Comparison of ENCODE assay signal across 15 mouse cellular contexts in genomic region chr9:46956286-46956685, GRCm38 (mm10). TPM values are rescaled to one million over a fixed set of nuclear protein-coding genes. Genes with fewer than 3 reads are reported as not detected.
A peak's percentile ranks its signal among the peaks of the same experiment; 100 is the strongest.
DNase-seq lines count a peak whose midpoint lies in the region; ATAC-seq and TF ChIP-seq lines count a peak whose summit lies in the region.
"Had no signal": no experiment of that assay in that cellular context is flagged by ENCODE, and none has a peak within 500 bp of the region (broad histone marks: within the 10 kb centered on the region; RNA-seq: fewer than 3 reads in every experiment).

No protein-coding gene starts in this region.

- H3K4me1 ChIP-seq in embryonic facial prominence, embryonic 14.5 days (ENCODE audit: control insufficient read depth, insufficient read depth, low read length) = peaks cover 8% of the 10 kb centered on the region; the same call in 1 of the 2 replicates
- H3K4me1 ChIP-seq in intestine, embryonic 15.5 days (replicated peaks) = 0 out of 2 replicates have a peak, but pooled peaks cover 2% of the 10 kb centered on the region

- 82% methylated on average over 6 of the region's 6 CpGs for WGBS in embryonic facial prominence, embryonic 14.5 days
- WGBS in intestine, embryonic 15.5 days = 78% methylated on average over 6 of the region's 6 CpGs

- ATAC-seq in embryonic facial prominence, embryonic 14.5 days (ENCODE audit: low read depth) = peak; percentile 34; the same call in 1 of the 2 replicates
- ATAC-seq in intestine, embryonic 15.5 days = no peak

- no peaks in the 10 kb centered on the region for H3K9me3 ChIP-seq in embryonic facial prominence, embryonic 14.5 days (ENCODE audit: control insufficient read depth, low read length)
- no peaks in the 10 kb centered on the region for H3K9me3 ChIP-seq in intestine, embryonic 15.5 days
- H3K9me3 ChIP-seq: embryonic facial prominence, embryonic 15.5 days; neural tube, embryonic 12.5 days had no signal

- H3K4me2 ChIP-seq in embryonic facial prominence, embryonic 14.5 days (ENCODE audit: low read depth, low read length) = no peak overlapping the region
- no peak overlapping the region for H3K4me2 ChIP-seq in intestine, embryonic 15.5 days (replicated peaks)
- H3K4me2 ChIP-seq: embryonic facial prominence, embryonic 15.5 days; neural tube, embryonic 12.5 days had no signal

- H3K27ac ChIP-seq in embryonic facial prominence, embryonic 14.5 days (replicated peaks; ENCODE audit: low read depth, low read length) = no peak overlapping the region
- no peak overlapping the region for H3K27ac ChIP-seq in gastrocnemius, adult 2 months
- H3K27ac ChIP-seq in intestine, embryonic 15.5 days = no peak overlapping the region
- H3K27ac ChIP-seq: embryonic facial prominence, embryonic 15.5 days; neural tube, embryonic 12.5 days had no signal

- H3K4me3 ChIP-seq in embryonic facial prominence, embryonic 14.5 days (ENCODE audit: low read depth, low read length) = no peak overlapping the region
- no peak overlapping the region for H3K4me3 ChIP-seq in gastrocnemius, adult 2 months
- no peak overlapping the region for H3K4me3 ChIP-seq in intestine, embryonic 15.5 days (replicated peaks)
- H3K4me3 ChIP-seq: embryonic facial prominence, embryonic 15.5 days; neural tube, embryonic 12.5 days had no signal

- DNase-seq in cerebellum, adult 18-20 months = peak; percentile 7 to 12
- no peak for DNase-seq in embryonic facial prominence, embryonic 14.5 days (ENCODE audit: low spot score)
- peak; percentile 29 to 37 for DNase-seq in layer of hippocampus, postnatal 10 days (ENCODE audit: low spot score in 2 of 2)
- DNase-seq in retina, embryonic 14.5 days (ENCODE audit: low spot score) = peak; percentile 59
- DNase-seq in gastrocnemius, adult 2 months = no peak
- no peak for DNase-seq in heart, adult 18-20 months
- DNase-seq: adrenal gland, postnatal 36 days; kidney, postnatal 36 days; lung, adult 2 months; thymus, adult 18-20 months had no signal

- no peaks in the 10 kb centered on the region for H3K27me3 ChIP-seq in embryonic facial prominence, embryonic 14.5 days (replicated peaks; ENCODE audit: control insufficient read depth, insufficient read depth, low read length)
- H3K27me3 ChIP-seq in intestine, embryonic 15.5 days (replicated peaks) = no peaks in the 10 kb centered on the region
- H3K27me3 ChIP-seq: embryonic facial prominence, embryonic 15.5 days; neural tube, embryonic 12.5 days had no signal

- H3K36me3 ChIP-seq in embryonic facial prominence, embryonic 14.5 days (ENCODE audit: control insufficient read depth, insufficient read depth, low read length) = no peaks in the 10 kb centered on the region
- H3K36me3 ChIP-seq in intestine, embryonic 15.5 days = no peaks in the 10 kb centered on the region
- H3K36me3 ChIP-seq: embryonic facial prominence, embryonic 15.5 days; G1E; neural tube, embryonic 12.5 days had no signal

- no peak for TF ChIP-seq CTCF in gastrocnemius, adult 2 months (IDR thresholded peaks at IDR 0.05)

- intact Hi-C loops in gastrocnemius, adult 2 months (cut with DNase I) = no loop called here

- H3K9ac ChIP-seq in embryonic facial prominence, embryonic 14.5 days (ENCODE audit: low read depth, low read length) = no peak overlapping the region
- H3K9ac ChIP-seq in intestine, embryonic 15.5 days = no peak overlapping the region
- H3K9ac ChIP-seq: embryonic facial prominence, embryonic 15.5 days; neural tube, embryonic 12.5 days had no signal

RNA-seq across cellular contexts. Expression of gene Gm4791, which starts 42.3 kb away (rescaled TPM):
- 0.21 TPM in 1 of 2 replicates, not detected in the other for polyA plus RNA-seq in embryonic facial prominence, embryonic 14.5 days (2014; fragmentation: Nextera tagmentation; extraction: Ambion mirVana)
- not detected for total RNA-seq in layer of hippocampus, postnatal 10 days (2021)
- not detected for total RNA-seq in gastrocnemius, adult 2 months (2021)
- not detected in 2 replicates for polyA plus RNA-seq in intestine, embryonic 15.5 days (2015; fragmentation: Nextera tagmentation; extraction: Ambion mirVana)
- not detected for total RNA-seq in heart, adult 18-20 months (2021)
- total RNA-seq: adrenal gland, postnatal 36 days; G1E; heart, adult 8-10 months had no signal
- polyA plus RNA-seq: embryonic facial prominence, embryonic 15.5 days; G1E; lung, adult 2 months; neural tube, embryonic 12.5 days had no signal

Comparison
In these comparisons a context has a peak if more than half of its experiments do, and no peak if none do; other contexts are left out.
1. DNase-seq: peak in cerebellum, adult 18-20 months (2 of 2), layer of hippocampus, postnatal 10 days (2 of 2) and retina, embryonic 14.5 days (single experiment); none in embryonic facial prominence, embryonic 14.5 days (single experiment), gastrocnemius, adult 2 months (single experiment) and heart, adult 18-20 months (0 of 2).